Mouse (Mus musculus) forebrain, embryonic 14.5 days (tissue): ENCODE results near the gene Tbxas1. TPM values are rescaled to one million over a fixed set of nuclear protein-coding genes. Genes with fewer than 3 reads are reported as not detected.

ENCODE experiments used
- ATAC-seq: fragments of 200-750 bp; cut with Nextera tagmentation; 2 replicates; pipeline ENCODE4 v1.8.0; 2017; ENCODE audit warnings: mild to moderate bottlenecking, moderate library complexity
- DNase-seq: peaks from one replicate; pipeline ENCODE4 v3.0.0-alpha.2; 2015; ENCODE audit warnings: low spot score
- H3K27ac ChIP-seq: fragments of 300-500 bp; sonication (generic); 2 replicates; pipeline ENCODE4 v1.5.1; 2014; ENCODE audit warnings: low read depth, mild to moderate bottlenecking, control low read depth, low read length, moderate library complexity
- H3K27me3 ChIP-seq: fragments of 300-500 bp; sonication (generic); replicated peaks from 2 replicates; pipeline ENCODE4 v1.6.1; 2014; ENCODE audit warnings: low read length, control low read depth, mixed read lengths; ENCODE audit not compliant: control insufficient read depth, insufficient read depth
- H3K36me3 ChIP-seq: fragments of 300-500 bp; sonication (generic); 2 replicates; pipeline ENCODE4 v1.6.1; 2014; ENCODE audit warnings: low read length, control low read depth; ENCODE audit not compliant: control insufficient read depth, insufficient read depth
- H3K4me1 ChIP-seq: fragments of 300-500 bp; sonication (generic); 2 replicates; pipeline ENCODE4 v1.6.1; 2014; ENCODE audit warnings: antibody characterized with exemption, low read length, control low read depth; ENCODE audit not compliant: control insufficient read depth, insufficient read depth
- H3K4me2 ChIP-seq: fragments of 300-500 bp; sonication (generic); 2 replicates; pipeline ENCODE4 v1.6.1; 2014; ENCODE audit warnings: mild to moderate bottlenecking, control low read depth, low read length
- H3K4me3 ChIP-seq: fragments of 300-500 bp; sonication (generic); 2 replicates; pipeline ENCODE4 v1.5.1; 2014; ENCODE audit warnings: low read depth, low read length, control low read depth
- H3K9ac ChIP-seq: fragments of 300-500 bp; sonication (generic); 2 replicates; pipeline ENCODE4 v1.6.1; 2014; ENCODE audit warnings: mild to moderate bottlenecking, low read length, control low read depth, moderate library complexity
- H3K9me3 ChIP-seq: fragments of 300-500 bp; sonication (generic); replicated peaks from 2 replicates; pipeline ENCODE4 v1.6.1; 2016; ENCODE audit warnings: low read length, control low read depth, mixed read lengths; ENCODE audit not compliant: control insufficient read depth
- WGBS: fragments of 180-500 bp; shearing (Covaris S2); extraction: QIAGEN DNeasy Blood & Tissue Kit; methylation state at CpG from one replicate; pipeline ENCODE4 v1.1.7; 2014; 5-methylcytosine and 5-hydroxymethylcytosine counted together
- polyA plus RNA-seq: library from polyadenylated mRNA; unstranded; fragments of >200 nt; fragmentation: Nextera tagmentation; extraction: Ambion mirVana; gene quantifications from 2 replicates; pipeline ENCODE4 v1.2.1, GENCODE M21; 2014

The Tbxas1 gene
- polyA plus RNA-seq, 1 experiment from 2014 or later = 1.2 TPM

DNA sequence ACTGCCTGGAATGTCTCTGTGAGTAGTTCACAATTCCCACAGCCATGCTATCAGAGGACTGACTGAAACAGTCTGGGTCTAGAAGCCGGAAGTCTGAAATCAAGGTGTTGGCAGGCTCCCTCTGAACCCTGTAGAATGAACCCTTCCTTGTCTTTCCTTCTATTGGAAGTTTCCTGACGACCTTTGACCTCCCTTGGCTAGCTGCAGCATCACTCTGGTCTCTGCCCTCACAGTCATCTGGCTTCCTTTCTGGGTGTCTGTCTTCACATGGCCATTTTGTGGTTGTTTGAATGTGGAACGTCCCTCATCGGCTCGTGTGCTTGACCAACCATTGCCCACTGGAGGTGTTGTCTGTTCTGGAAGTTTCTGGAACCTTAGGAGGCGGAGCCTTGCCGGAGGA is 69.6 kb downstream of the Tbxas1 start:
- no peaks in the 10 kb centered on the region for H3K9me3 ChIP-seq
- no peak overlapping the region for H3K4me3 ChIP-seq
- H3K27me3 ChIP-seq = no peaks in the 10 kb centered on the region
- ATAC-seq (no peak), DNase-seq (no peak)
- no peaks in the 10 kb centered on the region for H3K4me1 ChIP-seq
- WGBS = 94% methylated on average over 7 of the region's 7 CpGs
- no peak overlapping the region for H3K27ac ChIP-seq
- H3K4me2 ChIP-seq = no peak overlapping the region
- no peaks in the 10 kb centered on the region for H3K36me3 ChIP-seq
- H3K9ac ChIP-seq = no peak overlapping the region

GRCm38 (mm10) chr6:38945681-38946080 is 70.5 kb downstream of the Tbxas1 start:
- Histone ChIP-seq H3K36me3 (no peaks in the 10 kb centered on the region), H3K4me3 (no peak overlapping the region), H3K27ac (no peak overlapping the region), H3K9me3 (no peaks in the 10 kb centered on the region), H3K4me2 (no peak overlapping the region), H3K27me3 (no peaks in the 10 kb centered on the region), H3K4me1 (no peaks in the 10 kb centered on the region), H3K9ac (no peak overlapping the region)
- WGBS = 26% methylated on average over 3 of the region's 3 CpGs
- ATAC-seq (peak; percentile 67), DNase-seq (peak; percentile 52)

- no peaks in the 10 kb centered on the region for H3K9me3 ChIP-seq
- H3K27ac ChIP-seq = no peak overlapping the region
- no peaks in the 10 kb centered on the region for H3K27me3 ChIP-seq
- H3K4me3 ChIP-seq = no peak overlapping the region
- no peaks in the 10 kb centered on the region for H3K36me3 ChIP-seq
- no peak overlapping the region for H3K9ac ChIP-seq
- 75% methylated on average over 4 of the region's 4 CpGs for WGBS
- no peaks in the 10 kb centered on the region for H3K4me1 ChIP-seq
- no peak overlapping the region for H3K4me2 ChIP-seq
- no peak for ATAC-seq
- no peak for DNase-seq
These were observed 72.1 kb downstream of the Tbxas1 start for GRCm38 (mm10) chr6:38947282-38947681.

DNA sequence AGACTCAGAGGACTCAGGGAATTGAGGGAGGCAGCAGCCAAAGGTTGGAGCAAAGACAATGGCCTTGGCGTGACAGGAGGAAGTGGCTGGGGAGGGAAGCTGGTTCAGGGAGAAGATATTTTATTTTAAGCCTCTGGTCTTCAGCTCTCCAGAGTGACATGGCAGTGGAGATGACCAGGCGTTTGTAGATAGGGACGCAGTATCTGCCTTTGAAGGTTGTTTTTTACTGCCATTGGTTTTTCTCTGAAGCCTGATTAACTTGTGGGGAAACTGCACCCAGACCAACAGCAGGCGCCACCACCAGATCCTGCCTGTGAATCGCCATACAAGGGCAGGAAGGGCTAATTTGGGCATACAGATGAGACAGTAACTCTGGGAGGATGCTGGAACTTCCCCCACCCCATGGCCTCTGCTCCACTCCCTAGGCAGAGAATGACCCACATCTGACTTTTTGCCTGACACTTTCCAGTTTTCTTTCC is 74.5 kb downstream of the Tbxas1 start:
- Histone ChIP-seq H3K4me3 (no peak overlapping the region), H3K9ac (no peak overlapping the region), H3K27ac (no peak overlapping the region), H3K9me3 (no peaks in the 10 kb centered on the region), H3K36me3 (no peaks in the 10 kb centered on the region), H3K4me2 (no peak overlapping the region), H3K4me1 (no peaks in the 10 kb centered on the region), H3K27me3 (no peaks in the 10 kb centered on the region)
- ATAC-seq (no peak), DNase-seq (no peak)
- WGBS = 75% methylated on average over 5 of the region's 5 CpGs

GRCm38 (mm10) chr6:38950341-38950740 is 75.1 kb downstream of the Tbxas1 start:
- H3K9me3 ChIP-seq = no peaks in the 10 kb centered on the region
- 84% methylated on average over 4 of the region's 4 CpGs for WGBS
- H3K9ac ChIP-seq = no peak overlapping the region
- DNase-seq (no peak), ATAC-seq (no peak)
- H3K4me2 ChIP-seq = no peak overlapping the region
- H3K27me3 ChIP-seq = no peaks in the 10 kb centered on the region
- no peak overlapping the region for H3K4me3 ChIP-seq
- no peak overlapping the region for H3K27ac ChIP-seq
- no peaks in the 10 kb centered on the region for H3K4me1 ChIP-seq
- H3K36me3 ChIP-seq = no peaks in the 10 kb centered on the region

GRCm38 (mm10) chr6:38950838-38951237 is 75.6 kb downstream of the Tbxas1 start:
- WGBS = 57% methylated on average over 3 of the region's 3 CpGs
- no peak overlapping the region for H3K9ac ChIP-seq
- H3K4me2 ChIP-seq = no peak overlapping the region
- H3K27me3 ChIP-seq = no peaks in the 10 kb centered on the region
- H3K9me3 ChIP-seq = no peaks in the 10 kb centered on the region
- H3K4me3 ChIP-seq = no peak overlapping the region
- no peaks in the 10 kb centered on the region for H3K4me1 ChIP-seq
- no peaks in the 10 kb centered on the region for H3K36me3 ChIP-seq
- ATAC-seq = no peak
- DNase-seq = no peak
- no peak overlapping the region for H3K27ac ChIP-seq

DNA sequence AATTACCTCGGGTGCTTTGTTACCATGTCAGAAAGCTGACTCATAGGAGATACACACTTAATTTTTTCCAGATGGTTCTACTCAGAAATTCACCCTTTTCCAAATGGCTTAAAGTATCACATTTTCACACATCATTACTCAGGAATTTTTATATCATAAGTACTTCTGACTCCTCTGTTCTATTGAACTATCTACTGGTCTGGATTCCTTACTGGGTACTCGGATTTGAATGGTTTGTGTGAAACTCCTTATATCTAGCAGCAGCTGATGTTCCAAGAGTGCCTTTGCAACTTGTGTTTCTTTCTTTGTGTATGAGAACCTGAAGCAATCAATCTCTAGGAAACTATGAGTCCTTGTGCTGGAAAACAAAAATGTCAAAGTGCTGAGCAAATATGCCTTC is 81.4 kb downstream of the Tbxas1 start:
- no peak overlapping the region for H3K4me3 ChIP-seq

GRCm38 (mm10) chr6:38957246-38957645 is 82.0 kb downstream of the Tbxas1 start:
- ATAC-seq (no peak), DNase-seq (no peak)
- Histone ChIP-seq H3K27me3 (no peaks in the 10 kb centered on the region), H3K9ac (no peak overlapping the region), H3K9me3 (no peaks in the 10 kb centered on the region), H3K4me2 (no peak overlapping the region), H3K4me1 (no peaks in the 10 kb centered on the region), H3K27ac (no peak overlapping the region), H3K36me3 (no peaks in the 10 kb centered on the region), H3K4me3 (no peak overlapping the region)
- whole genome bisulfite sequencing = 76% methylated on average over 5 of the region's 5 CpGs

More for the DNA sequence above, 81.4 kb downstream of the Tbxas1 start:
- Histone ChIP-seq H3K4me1 (no peaks in the 10 kb centered on the region), H3K27me3 (no peaks in the 10 kb centered on the region), H3K4me2 (no peak overlapping the region), H3K9me3 (no peaks in the 10 kb centered on the region), H3K27ac (no peak overlapping the region), H3K36me3 (no peaks in the 10 kb centered on the region), H3K9ac (no peak overlapping the region)
- DNase-seq (no peak), ATAC-seq (no peak)
- 78% methylated on average over 2 of the region's 2 CpGs for WGBS

DNA sequence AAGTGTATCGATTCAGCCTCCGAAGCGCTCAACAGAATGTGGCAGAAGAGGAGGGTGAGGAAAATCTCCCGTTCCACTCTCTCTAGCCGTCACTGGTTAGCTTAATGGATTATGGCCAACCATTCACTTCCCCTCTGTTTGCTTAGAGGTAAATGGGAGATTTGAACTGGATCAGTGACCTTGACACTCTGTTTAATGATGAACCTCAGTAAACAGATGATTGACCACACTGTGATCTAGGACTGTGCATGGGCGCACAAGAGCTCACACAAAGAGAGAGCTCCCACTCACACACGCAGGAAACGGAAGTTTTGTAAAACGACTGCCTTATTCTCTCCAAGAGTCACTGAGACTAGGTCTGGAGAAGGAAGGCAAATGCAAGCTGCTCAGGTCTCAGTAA is 84.3 kb downstream of the Tbxas1 start:
- H3K36me3 ChIP-seq = no peaks in the 10 kb centered on the region
- no peaks in the 10 kb centered on the region for H3K4me1 ChIP-seq
- 92% methylated on average over 9 of the region's 9 CpGs for WGBS
- no peak overlapping the region for H3K4me3 ChIP-seq
- ATAC-seq (no peak), DNase-seq (no peak)
- no peaks in the 10 kb centered on the region for H3K27me3 ChIP-seq
- no peaks in the 10 kb centered on the region for H3K9me3 ChIP-seq
- H3K27ac ChIP-seq = no peak overlapping the region
- H3K9ac ChIP-seq = no peak overlapping the region
- no peak overlapping the region for H3K4me2 ChIP-seq
